Comparison of ENCODE assay signal across 8 mouse cellular contexts in the genomic region with DNA sequence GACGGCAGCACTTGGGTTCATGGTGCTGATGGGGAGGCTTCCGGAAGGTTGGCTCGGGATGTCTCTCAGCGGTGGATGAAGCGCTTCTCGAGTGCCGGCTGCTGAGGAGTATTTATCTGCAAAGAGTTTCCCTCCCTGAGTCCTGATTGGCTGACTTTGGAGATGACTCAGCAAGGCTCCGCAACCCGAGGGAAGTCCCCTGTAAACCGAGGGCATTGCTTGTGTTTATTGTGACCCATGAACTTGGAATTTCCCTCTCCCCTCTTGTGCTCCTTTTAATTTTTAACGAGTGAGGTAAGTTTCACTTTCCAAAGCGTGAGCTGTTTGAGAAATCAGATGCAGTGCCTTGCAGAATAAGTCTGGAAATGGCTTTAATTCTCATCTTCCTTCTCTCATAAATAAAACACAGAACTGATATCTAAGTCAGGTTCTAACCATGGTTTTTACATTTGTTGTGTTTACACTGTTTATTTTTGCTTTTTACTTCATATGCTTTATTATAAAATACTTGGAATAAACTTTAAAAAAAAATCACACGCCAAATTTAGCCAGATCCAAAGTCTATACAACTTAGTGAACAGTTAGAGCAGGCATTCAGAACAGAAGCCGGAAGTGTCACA. TPM values are rescaled to one million over a fixed set of nuclear protein-coding genes. Genes with fewer than 3 reads are reported as not detected.
DNase-seq lines count a peak whose midpoint lies in the region; ATAC-seq lines count a peak whose summit lies in the region.

A gene (minus strand): TSS at position 96 of the 620 bp plus-strand sequence.

- peak; percentile 91 for ATAC-seq in intestine, embryonic 15.5 days
- peak; percentile 72 for ATAC-seq in liver, embryonic 15.5 days (ENCODE audit: insufficient read depth)

- no peak within 1 kb of the TSS for H3K27ac ChIP-seq in intestine, embryonic 15.5 days
- H3K27ac ChIP-seq in liver, embryonic 15.5 days (replicated peaks): no peak within 1 kb of the TSS

- no peaks in the 10 kb centered on the region for H3K9me3 ChIP-seq in intestine, embryonic 15.5 days
- no peaks in the 10 kb centered on the region for H3K9me3 ChIP-seq in liver, embryonic 15.5 days (replicated peaks)

- peak; percentile 15 to 53 for DNase-seq in left cerebral cortex, postnatal 10 days (ENCODE audit: extremely low spot score in 1 of 2, low spot score in 2 of 2)
- DNase-seq in left cerebral cortex, postnatal 4 days: no peak
- DNase-seq in brain, adult 2 months (ENCODE audit: low read depth, low spot score): peak; percentile 65
- peak; percentile 23 to 26 for DNase-seq in gastrocnemius, adult 8-10 months (ENCODE audit: low spot score in 2 of 2)
- DNase-seq in natural killer cell, adult 2 months (ENCODE audit: low spot score in 2 of 2): peak; percentile 74 to 83
- DNase-seq in thymus, postnatal 25 days: peak; percentile 53

- no peak within 1 kb of the TSS for H3K9ac ChIP-seq in intestine, embryonic 15.5 days
- H3K9ac ChIP-seq in liver, embryonic 15.5 days: no peak within 1 kb of the TSS

- WGBS in intestine, embryonic 15.5 days: 9% methylated on average over 14 of the region's 14 CpGs
- 13% methylated on average over 14 of the region's 14 CpGs for WGBS in liver, embryonic 15.5 days (ENCODE audit: insufficient replicate concordance)

- H3K36me3 ChIP-seq in intestine, embryonic 15.5 days: no peaks in the 10 kb centered on the region
- H3K36me3 ChIP-seq in liver, embryonic 15.5 days (replicated peaks): no peaks in the 10 kb centered on the region

- H3K4me2 ChIP-seq in intestine, embryonic 15.5 days (replicated peaks): peak within 1 kb of the TSS; percentile 60
- peak within 1 kb of the TSS; percentile 64 for H3K4me2 ChIP-seq in liver, embryonic 15.5 days

- intact Hi-C loops in left cerebral cortex, postnatal 10 days (cut with DNase I): no loop called here
- intact Hi-C loops in left cerebral cortex, postnatal 4 days (cut with DNase I): no loop called here

- H3K4me1 ChIP-seq in intestine, embryonic 15.5 days (replicated peaks): peaks cover 18% of the 10 kb centered on the region; the same call in 1 of the 2 replicates
- H3K4me1 ChIP-seq in liver, embryonic 15.5 days (replicated peaks): peaks cover 23% of the 10 kb centered on the region

- no peaks in the 10 kb centered on the region for H3K27me3 ChIP-seq in intestine, embryonic 15.5 days (replicated peaks)
- no peaks in the 10 kb centered on the region; the same call in 1 of the 2 replicates for H3K27me3 ChIP-seq in liver, embryonic 15.5 days

- H3K4me3 ChIP-seq in intestine, embryonic 15.5 days (replicated peaks): peak within 1 kb of the TSS; percentile 25
- H3K4me3 ChIP-seq in liver, embryonic 15.5 days (replicated peaks): peak within 1 kb of the TSS; percentile 26

RNA-seq across cellular contexts. Expression of the gene that starts here (rescaled TPM):
- not detected for total RNA-seq in left cerebral cortex, postnatal 10 days (2021)
- total RNA-seq in left cerebral cortex, postnatal 4 days (2021): not detected
- total RNA-seq in gastrocnemius, adult 8-10 months (2022): under 1 TPM in 1 of 4 experiments, not detected in 3; 0.46 TPM
- 1.9 and 2.4 TPM in 2 replicates for polyA plus RNA-seq in intestine, embryonic 15.5 days (2015; fragmentation: Nextera tagmentation; extraction: Ambion mirVana)
- polyA plus RNA-seq in liver, embryonic 15.5 days (2015; fragmentation: Nextera tagmentation; extraction: Ambion mirVana): 4.1 and 5.3 TPM in 2 replicates

Comparison
In these comparisons a context has a peak if more than half of its experiments do, and no peak if none do; other contexts are left out.
1. Peak in DNase-seq in left cerebral cortex, postnatal 10 days; RNA of the gene not detected or under 1 TPM.
2. Peak in DNase-seq in gastrocnemius, adult 8-10 months; RNA of the gene not detected or under 1 TPM.